Mouse (Mus musculus) heart, adult 9 months (tissue): ENCODE measurements at regions not wholly inside any gene's neighbourhood (a gene's known extent, or its start where the extent isn't known, plus 50 kb on each side); places are given as distances from the start of the nearest gene placed in this dataset.

Source experiments
- DNase-seq, 2 experiments: peaks; one replicate each; pipeline ENCODE4 v3.0.0; 2022; ENCODE audit warnings: low spot score in 2 of 2

GRCm38 (mm10) chr3:41476516-41476915 is 79.0 kb upstream of the Jade1 start:
- no peak for DNase-seq

DNA sequence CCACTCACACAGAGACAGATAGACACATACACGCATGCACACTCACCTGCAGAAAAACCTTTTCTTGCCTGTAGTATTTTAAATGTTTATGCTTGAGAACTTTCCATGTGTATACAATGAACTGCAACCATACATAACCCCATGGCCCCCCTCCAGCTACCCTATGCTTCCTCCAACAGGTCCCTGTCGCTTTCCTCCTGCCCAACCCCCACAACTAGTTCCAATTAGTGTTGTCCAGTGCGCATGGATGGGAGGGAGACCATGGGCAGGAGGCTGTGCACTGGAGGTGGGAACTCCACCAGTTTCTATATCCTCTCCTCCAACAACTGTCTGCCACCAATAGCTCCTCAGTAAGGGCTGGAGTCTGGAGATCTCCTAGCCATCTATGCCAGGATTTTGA is 82.9 kb upstream of the Jade1 start:
- DNase-seq = no peak

- no peak for DNase-seq
Measured at GRCm38 (mm10) chr3:41469106-41469505, 86.4 kb upstream of the Jade1 start.

GRCm38 (mm10) chr3:41467857-41468256 is 87.7 kb upstream of the Jade1 start:
- DNase-seq = no peak

DNA sequence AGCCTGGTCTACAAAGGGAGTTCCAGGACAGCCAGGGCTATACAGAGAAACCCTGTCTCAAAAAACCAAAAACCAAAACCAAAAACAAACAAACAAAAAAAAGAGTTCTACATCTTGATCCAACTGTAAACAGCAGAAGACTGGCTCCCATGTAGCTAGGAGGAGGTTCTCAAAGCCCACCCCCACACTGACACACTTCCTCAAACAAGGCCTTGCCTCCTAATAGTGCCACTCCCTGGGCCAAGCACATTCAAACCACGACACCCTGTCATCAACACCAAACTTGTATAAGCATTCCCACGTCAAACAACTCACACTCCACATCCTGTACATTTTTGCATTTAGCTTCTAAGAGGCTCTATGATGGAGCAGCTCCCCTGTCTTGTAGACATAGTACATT is 89.6 kb upstream of the Jade1 start:
- DNase-seq = no peak

DNA sequence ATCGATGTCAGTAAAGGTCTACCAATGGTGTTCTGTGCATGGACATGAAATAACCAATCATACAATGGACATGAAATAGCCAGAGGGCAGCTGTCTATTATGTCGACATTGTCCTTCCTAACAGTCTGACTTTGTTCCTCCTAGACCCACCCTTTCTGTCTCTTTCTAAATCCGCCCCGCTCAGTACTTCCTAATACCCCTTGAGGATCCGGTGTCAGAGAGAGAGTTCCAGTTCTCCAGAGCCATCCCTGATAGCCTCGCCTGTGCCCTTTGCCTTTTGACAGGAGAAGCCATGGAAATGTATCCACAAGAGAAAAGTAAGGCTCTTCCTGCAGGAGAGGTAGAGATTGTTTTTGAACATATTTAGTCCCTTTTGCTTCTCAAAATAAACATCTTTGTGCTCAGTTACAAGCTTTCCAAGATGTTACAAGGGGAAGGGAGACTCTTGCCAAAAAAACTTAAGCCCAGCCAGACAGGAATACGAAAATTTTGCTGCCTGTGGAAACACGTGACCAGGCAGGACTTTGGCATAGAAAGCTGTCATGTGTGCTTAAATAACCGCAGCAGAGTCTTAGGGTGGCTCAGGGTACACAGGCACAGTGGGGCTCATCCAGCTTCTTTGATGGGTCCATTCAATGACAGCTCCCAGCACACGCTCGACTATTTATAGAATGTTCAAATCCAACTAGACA is 92.4 kb upstream of the Jade1 start:
- DNase-seq = peak; percentile 48 to 53

DNA sequence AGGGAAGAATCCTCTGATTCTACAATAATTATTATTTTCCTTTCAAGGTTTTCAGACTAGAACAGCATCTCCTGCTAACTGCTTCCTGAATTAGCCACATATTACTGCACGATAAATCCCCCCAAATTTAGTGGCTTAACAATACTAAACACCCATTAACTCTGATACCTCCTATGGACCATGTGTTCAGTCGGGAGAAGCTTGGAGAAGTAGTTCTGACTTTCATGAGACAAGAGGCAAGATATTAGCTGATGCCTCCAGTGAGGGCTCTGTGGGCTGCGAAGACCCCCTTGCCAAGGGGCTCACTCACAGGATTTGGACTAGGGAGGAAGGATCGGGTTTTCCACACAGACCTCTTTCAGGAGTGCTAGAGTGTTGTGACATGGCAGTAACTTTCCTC is 95.4 kb upstream of the Jade1 start:
- no peak for DNase-seq

GRCm38 (mm10) chr3:41458156-41458555 is 97.4 kb upstream of the Jade1 start:
- no peak for DNase-seq

- DNase-seq = no peak
Measured at GRCm38 (mm10) chr3:41453525-41453924, 102.0 kb upstream of the Jade1 start.

DNA sequence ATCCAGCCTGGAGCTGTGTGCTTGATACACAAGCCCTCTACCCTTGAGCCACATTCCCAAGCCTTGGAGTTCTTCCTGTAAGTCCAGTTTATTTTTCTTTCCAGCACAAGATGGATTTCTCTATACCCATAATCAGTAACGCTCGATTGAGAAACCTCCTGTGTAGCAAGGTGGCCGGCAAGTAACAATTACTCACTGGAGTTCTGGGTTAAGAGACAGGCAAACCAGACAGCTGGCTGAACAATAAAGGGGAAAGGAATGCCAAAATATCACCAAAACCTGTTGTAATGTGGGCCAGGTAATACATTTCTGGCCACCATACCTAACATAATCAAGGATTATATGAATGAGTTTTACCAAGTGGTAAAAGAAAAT is 102.8 kb upstream of the Jade1 start:
- no peak for DNase-seq

GRCm38 (mm10) chr3:41452020-41452715 is 103.4 kb upstream of the Jade1 start:
- DNase-seq = no peak

DNA sequence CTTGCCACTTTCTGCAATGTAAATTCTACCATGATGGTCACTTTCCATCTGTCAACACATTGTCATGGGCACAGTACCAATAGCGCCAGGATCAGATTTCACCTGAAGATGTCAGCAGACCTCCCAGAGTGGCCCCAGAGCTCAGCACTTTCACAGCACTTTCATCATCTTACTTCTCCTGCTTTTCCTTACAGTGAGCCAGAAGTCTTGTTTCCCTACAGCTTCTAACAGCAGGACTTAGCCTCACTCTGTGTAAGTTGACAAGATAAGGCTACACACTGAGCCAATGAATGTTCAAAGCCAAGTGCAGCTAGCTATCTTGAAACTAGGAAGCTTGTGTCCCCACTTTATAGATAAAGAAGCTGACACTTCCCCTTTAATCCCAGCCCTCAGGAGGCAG is 104.8 kb upstream of the Jade1 start:
- no peak for DNase-seq

- DNase-seq = no peak
Measured at GRCm38 (mm10) chr3:41444243-41444753, 111.2 kb upstream of the Jade1 start.

GRCm38 (mm10) chr3:41436238-41436637 is 119.3 kb upstream of the Jade1 start:
- peak; percentile 22 to 43 for DNase-seq

DNA sequence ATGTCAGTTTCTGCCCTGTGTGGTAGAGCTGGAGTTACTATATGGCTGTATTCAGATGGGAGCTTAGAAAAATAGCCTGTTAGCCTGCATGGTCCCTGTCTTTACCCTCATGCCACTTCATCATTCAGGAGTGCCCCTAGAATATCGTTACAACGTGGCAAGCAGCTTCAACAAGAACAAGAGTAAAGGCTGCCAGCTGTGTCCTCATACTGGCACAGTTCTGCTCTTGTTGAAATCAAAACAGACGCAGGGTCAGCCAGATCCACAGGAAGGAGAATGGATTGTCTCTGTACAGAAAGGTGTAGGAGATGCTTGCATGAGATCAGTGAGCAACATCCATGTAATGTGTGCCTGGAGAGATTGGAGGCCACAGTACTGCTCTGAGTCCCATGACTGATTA is 122.4 kb upstream of the Jade1 start:
- DNase-seq = no peak

GRCm38 (mm10) chr3:41432376-41432775 is 123.2 kb upstream of the Jade1 start:
- no peak for DNase-seq

DNA sequence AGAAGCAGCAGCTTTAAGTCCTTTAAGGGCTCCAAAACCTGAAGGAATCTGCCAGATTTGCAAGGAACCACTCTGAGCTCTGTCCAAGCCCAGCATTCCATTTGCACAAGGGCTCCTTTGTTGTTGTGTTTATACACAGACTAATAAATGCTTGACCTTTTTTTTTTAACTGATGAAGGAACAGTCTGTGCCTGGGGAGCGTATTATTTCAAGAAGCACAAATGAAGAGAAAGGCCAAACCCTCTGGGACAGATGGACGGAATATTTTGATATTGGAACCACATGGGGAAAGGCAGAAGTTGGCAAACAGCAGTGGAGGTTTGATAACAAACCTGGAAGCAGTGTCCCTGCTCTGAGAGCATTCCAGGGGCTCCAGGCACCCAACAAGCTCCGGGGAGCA is 125.3 kb upstream of the Jade1 start:
- peak; percentile 72 to 75 for DNase-seq

DNA sequence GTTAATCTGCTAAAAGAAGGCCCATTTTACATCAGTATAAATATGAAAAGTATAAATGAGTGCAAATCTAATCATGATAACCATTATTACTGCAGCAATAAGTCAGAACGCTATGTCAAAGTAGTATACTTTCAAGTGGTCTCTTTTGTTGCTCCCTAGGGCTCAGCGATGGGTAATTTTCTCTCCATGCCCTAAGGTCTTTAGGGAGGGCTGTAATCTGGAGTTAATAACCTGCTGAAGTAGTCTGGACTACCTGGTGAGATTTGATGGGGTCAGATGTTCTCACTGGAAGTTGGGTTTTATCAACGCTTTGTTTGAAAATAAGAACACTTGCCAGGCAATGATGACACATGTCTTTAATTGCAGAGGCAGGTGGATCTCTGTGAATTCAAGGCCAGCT is 128.6 kb upstream of the Jade1 start:
- no peak for DNase-seq

GRCm38 (mm10) chr3:41425863-41426262 is 129.7 kb upstream of the Jade1 start:
- DNase-seq = no peak

GRCm38 (mm10) chr3:41424142-41424939 is 131.2 kb upstream of the Jade1 start:
- DNase-seq = no peak

GRCm38 (mm10) chr3:41423630-41424029 is 131.9 kb upstream of the Jade1 start:
- DNase-seq = no peak
